Mouse (Mus musculus) pancreas, adult 10 weeks (tissue): ENCODE results near the gene Tor1aip1. TPM values are rescaled to one million over a fixed set of nuclear protein-coding genes. Genes with fewer than 3 reads are reported as not detected.

ENCODE experiments used
- polyA plus RNA-seq: library from polyadenylated mRNA; stranded (reverse); fragments of 350-450 nt; fragmentation: Illumina TruSeq; extraction: RNeasy Lipid Tissue Mini Kit (QIAGEN cat#74804); gene quantifications from one replicate; pipeline ENCODE4 v1.2.3, GENCODE M21; 2015; ENCODE audit warnings: low read depth, low replicate concordance; ENCODE audit not compliant: insufficient read depth

Gene Tor1aip1
- 12.8 TPM for polyA plus RNA-seq

GRCm38 (mm10) chr1:156035930-156036737, at the start of gene Tor1aip1:
TSS of gene Tor1aip1 (minus strand) at chr1:156036480.

GRCm38 (mm10) chr1:156035269-156035929, 881 bp downstream of the Tor1aip1 start, which contains the start of gene Tor1aip2:
TSS of gene Tor1aip2 (plus strand) at chr1:156035403.

GRCm38 (mm10) chr1:155973068-155973718, 63.1 kb downstream of the Tor1aip1 start, which contains the start of gene Cep350:
TSS of gene Cep350 (minus strand) at chr1:155973255.

Other genes with a start within 250 kb of the Tor1aip1 start
- 47.6 TPM for gene Qsox1, start 223.6 kb downstream of the Tor1aip1 start, polyA plus RNA-seq
- gene Cep350, start 63.2 kb downstream of the Tor1aip1 start, polyA plus RNA-seq = 4.6 TPM
- gene Tor1aip2, start 1.1 kb downstream of the Tor1aip1 start, polyA plus RNA-seq = 10.9 TPM
- gene Fam163a, start 168.5 kb upstream of the Tor1aip1 start, polyA plus RNA-seq = 0.20 TPM